ENCODE assay signal across 12 mouse cellular contexts in genomic region chr2:49609611-49610010, GRCm38 (mm10). TPM values are rescaled to one million over a fixed set of nuclear protein-coding genes. Genes with fewer than 3 reads are reported as not detected.
DNase-seq lines count a peak whose midpoint lies in the region; ATAC-seq lines count a peak whose summit lies in the region.
"Had no signal": no experiment of that assay in that cellular context is flagged by ENCODE, and none has a peak within 500 bp of the region (broad histone marks: within the 10 kb centered on the region; RNA-seq: fewer than 3 reads in every experiment).

No protein-coding gene starts in this region.

- no peak overlapping the region for H3K4me3 ChIP-seq in hindbrain, embryonic 16.5 days (ENCODE audit: low read length)
- H3K4me3 ChIP-seq: midbrain, embryonic 13.5 days had no signal

- no peak overlapping the region for H3K4me2 ChIP-seq in hindbrain, embryonic 16.5 days (ENCODE audit: low read length)
- H3K4me2 ChIP-seq: midbrain, embryonic 13.5 days had no signal

- no peak overlapping the region for H3K27ac ChIP-seq in hindbrain, embryonic 16.5 days (ENCODE audit: low read depth, low read length)
- H3K27ac ChIP-seq: midbrain, embryonic 13.5 days had no signal

- no peaks in the 10 kb centered on the region for H3K4me1 ChIP-seq in hindbrain, embryonic 16.5 days (ENCODE audit: control insufficient read depth, insufficient read depth, low read depth, low read length)
- H3K4me1 ChIP-seq: midbrain, embryonic 13.5 days had no signal

- H3K9me3 ChIP-seq in hindbrain, embryonic 16.5 days (ENCODE audit: control insufficient read depth, low read length), result no peaks in the 10 kb centered on the region
- H3K9me3 ChIP-seq: midbrain, embryonic 13.5 days had no signal

- peak; percentile 72 to 73 for DNase-seq in cerebellum, postnatal 14 days
- DNase-seq in 3T3-L1 (ENCODE audit: low read depth, low spot score) (peak; percentile 95), adipocyte (ENCODE audit: low spot score) (peak; percentile 88)
- peak; percentile 29 to 88 for DNase-seq in left cerebral cortex, postnatal 25 days (ENCODE audit: low spot score in 2 of 2)
- no peak for DNase-seq in ovary, postnatal 36 days (ENCODE audit: low spot score)
- DNase-seq in lung, postnatal 25 days (ENCODE audit: low spot score), result no peak
- DNase-seq: kidney, adult 11 months; liver had no signal

- H3K36me3 ChIP-seq in hindbrain, embryonic 16.5 days (ENCODE audit: control insufficient read depth, insufficient read depth, low read length), result no peaks in the 10 kb centered on the region
- H3K36me3 ChIP-seq: midbrain, embryonic 13.5 days had no signal

- ATAC-seq in cerebellum, adult (ENCODE audit: insufficient number of reproducible peaks, low FRiP score, low TSS enrichment), result no peak
- ATAC-seq in hindbrain, embryonic 16.5 days, result no peak
- ATAC-seq: CD4-positive, CD25-positive, alpha-beta regulatory T cell, adult 4 months; midbrain, embryonic 13.5 days had no signal

- intact Hi-C loops in left cerebral cortex, postnatal 25 days (cut with DNase I), result no loop called here

- WGBS in hindbrain, embryonic 16.5 days, result 62% methylated on average over 5 of the region's 5 CpGs

- no peak overlapping the region for H3K9ac ChIP-seq in hindbrain, embryonic 16.5 days (ENCODE audit: low read depth, low read length)
- H3K9ac ChIP-seq: midbrain, embryonic 13.5 days had no signal

- no peaks in the 10 kb centered on the region for H3K27me3 ChIP-seq in hindbrain, embryonic 16.5 days (replicated peaks; ENCODE audit: control insufficient read depth, insufficient read depth, low read length)
- H3K27me3 ChIP-seq: midbrain, embryonic 13.5 days had no signal

RNA-seq across cellular contexts. Expression of gene Kif5c, which starts 9.5 kb away (rescaled TPM):
- total RNA-seq in left cerebral cortex, postnatal 25 days (2021), result 100 to 1,000 TPM; 577 to 597 TPM
- polyA plus RNA-seq in hindbrain, embryonic 16.5 days (2015; fragmentation: Nextera tagmentation; extraction: Ambion mirVana), result 168 and 173 TPM in 2 replicates

Comparison
In these comparisons a context has a peak if more than half of its experiments do, and no peak if none do; other contexts are left out.
1. DNase-seq: peak in cerebellum, postnatal 14 days (2 of 2), 3T3-L1 (single experiment), adipocyte (single experiment) and left cerebral cortex, postnatal 25 days (2 of 2); none in ovary, postnatal 36 days (single experiment) and lung, postnatal 25 days (single experiment).